Mouse (Mus musculus): ENCODE measurements around the gene Car3.

Car3 gene

DNA sequence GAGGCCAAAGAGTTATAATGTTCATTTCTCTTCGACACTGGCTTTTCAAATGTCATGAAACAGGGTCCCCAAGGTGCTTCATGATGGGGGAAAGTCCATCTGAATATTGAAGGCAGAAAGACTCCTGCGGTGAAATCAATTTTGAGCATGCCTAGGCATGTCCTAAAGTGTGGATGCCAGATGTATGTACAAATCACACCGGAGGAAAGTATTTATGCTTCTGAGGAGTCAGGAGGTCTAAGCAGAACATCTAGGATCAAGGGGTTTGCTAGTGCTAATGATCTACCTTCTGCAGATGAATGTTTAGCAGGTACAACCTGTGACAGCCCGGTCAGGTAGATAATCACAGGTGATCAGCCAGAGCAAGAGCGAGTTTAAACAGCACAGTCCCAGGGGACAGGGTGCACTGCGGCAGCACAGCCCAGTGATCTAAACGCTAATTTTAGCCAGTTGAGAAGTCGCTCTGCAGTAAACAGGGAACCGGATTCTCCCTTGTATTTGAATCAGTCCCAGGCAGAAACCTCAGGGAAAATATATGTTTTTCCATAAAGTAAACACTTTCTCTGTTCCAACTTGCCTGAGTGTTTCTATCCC lies 13.1 kb downstream of the Car3 start:
- DNase-seq (ENCODE audit: low read depth): no peak

DNA sequence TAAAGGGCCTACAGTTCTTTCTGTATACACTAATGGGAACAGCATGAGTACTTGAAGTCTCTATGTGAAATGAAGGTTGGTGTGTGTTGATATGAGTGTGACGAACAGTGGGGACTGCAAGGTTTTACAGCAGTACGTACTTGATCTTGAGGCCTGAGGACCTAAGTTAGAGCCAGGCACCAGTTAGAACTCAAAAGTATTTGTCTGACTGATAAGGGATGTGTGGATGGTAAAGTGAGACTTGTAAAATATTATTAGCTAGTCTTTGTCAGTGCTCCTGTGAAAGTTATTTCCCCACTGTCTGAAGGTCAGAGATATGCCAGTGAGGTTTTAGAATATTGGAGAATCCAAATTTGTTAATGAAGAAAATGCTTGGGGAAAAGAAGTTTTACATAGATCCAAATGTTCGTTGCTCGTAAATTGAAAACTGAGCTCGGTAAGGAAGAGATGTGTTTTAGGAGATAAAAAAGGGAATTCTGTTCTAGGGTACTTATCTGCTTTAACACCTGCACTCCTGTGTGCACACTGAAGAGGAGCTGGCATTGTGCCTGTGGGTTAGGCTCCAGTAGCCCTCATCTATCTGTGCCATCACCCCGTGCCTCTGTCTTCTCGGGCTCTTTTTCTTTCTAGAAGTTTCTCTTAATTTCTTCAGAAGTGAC lies 14.1 kb downstream of the Car3 start:
- no peak for DNase-seq (ENCODE audit: low read depth)

DNA sequence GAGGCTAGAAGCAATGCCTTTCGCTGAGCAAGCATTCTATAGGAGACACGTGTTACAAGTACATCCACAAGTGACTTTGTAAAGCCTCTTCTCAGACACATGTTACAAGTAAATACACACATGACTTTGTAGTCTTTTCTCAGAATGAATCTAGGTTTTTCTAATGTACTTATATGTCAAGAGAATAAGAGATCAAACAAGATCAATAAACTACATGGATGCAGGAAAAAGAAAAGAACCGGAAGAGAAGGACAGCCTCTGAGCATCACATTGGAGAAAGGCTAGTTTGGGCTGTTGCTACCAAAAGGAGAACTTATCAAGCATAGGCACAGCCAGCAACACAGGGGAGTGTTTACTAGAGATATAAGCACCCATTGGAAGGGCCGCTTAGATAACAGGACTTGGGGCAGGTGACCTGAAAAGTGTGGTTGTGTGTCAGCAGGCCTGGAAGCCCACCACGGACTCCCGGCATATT lies 15.5 kb downstream of the Car3 start:
- DNase-seq (ENCODE audit: low read depth): no peak

DNA sequence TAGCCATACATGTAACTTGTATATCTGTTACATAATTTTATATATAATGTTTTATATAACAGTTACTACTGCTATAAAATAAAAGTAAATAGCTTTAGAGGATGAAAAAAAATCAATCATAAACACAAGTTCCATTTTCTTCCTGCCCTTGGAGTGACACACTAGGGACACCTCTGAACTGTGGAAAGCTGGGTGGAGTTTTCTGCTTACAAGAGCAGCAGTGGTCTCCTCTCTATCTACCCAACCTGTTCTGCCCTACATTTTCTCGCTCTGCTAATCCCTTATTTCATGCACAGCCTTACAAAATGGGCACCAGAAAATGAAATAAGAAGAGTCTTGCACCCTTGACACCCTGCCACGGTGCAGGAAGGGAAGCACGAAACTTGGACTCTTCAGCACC lies 16.0 kb downstream of the Car3 start:
- no peak for DNase-seq (ENCODE audit: low read depth)

DNA sequence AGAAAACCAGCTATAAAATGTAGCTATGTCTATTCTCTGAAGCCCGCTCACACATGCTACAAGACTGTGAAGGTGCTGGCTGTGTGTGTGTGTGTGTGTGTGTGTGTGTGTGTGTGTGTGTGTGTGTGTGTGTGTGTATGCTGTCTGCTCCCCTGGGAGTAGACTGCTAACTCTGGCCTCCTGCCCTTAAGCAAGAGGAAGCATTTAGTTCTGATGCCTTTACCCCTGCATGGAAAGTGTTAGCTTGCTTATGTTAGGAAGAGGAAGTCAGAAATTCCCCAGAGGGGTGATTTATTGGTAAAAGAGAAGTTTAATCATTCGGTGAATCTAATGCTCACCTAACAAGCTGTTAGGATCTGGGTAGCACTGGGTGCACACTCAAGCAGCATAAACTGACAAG lies 17.0 kb downstream of the Car3 start:
- DNase-seq (ENCODE audit: low read depth): no peak

DNA sequence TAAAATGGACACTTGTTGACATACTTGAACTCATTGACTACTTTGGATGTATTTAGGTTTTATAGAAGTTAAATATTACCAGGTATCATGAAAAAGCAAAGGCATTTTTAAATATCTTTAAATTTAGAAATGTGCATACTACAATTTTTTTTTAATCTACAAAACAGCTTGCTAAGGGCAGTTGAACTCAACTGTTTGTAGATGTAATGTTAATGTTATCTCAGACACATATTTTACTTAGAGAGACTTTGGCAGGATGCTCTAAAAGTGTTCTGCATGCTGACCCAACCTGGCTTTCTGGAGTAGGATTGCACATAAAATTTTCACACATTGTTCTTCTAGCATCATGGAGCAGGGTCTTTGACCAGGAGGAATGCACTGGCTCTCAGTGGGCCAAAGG lies 18.7 kb downstream of the Car3 start:
- no peak for DNase-seq (ENCODE audit: low read depth)

DNA sequence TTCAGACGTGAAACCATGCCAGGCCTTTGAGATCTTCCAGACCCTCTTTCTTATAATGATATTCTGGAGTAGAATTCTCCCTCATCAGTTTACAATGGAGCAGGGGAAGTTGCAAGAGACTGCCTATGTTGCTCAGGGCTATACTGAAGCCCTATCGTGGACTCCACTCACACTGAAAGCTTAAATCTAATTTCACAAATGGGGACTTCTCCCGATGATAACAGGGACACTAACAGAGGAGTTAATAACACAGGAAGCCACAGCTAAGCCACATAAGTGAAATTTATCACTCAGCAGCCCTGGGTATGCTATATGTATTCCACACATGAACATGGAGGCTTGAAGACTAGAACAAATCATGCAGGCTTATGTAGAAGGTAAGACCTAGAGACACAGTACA lies 19.4 kb downstream of the Car3 start:
- no peak for DNase-seq (ENCODE audit: low read depth)

DNA sequence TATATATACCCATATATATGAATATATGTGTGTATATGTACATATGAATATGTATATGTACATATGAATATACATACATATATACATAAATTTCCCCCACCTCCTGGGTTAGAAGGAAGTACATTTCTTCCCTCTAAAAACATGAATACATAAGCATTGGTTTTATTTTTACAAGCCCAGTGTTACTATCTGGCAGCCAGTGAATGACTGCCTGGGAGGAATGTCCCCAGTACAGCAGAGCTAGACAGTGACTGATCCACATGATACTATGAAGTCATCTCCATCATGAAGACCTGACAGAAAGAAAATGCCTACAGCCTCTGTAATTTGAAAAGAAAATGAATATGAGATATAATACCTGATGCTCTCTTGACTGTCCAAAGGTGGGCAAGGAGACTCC lies 21.5 kb downstream of the Car3 start:
- no peak for DNase-seq (ENCODE audit: low read depth)

DNA sequence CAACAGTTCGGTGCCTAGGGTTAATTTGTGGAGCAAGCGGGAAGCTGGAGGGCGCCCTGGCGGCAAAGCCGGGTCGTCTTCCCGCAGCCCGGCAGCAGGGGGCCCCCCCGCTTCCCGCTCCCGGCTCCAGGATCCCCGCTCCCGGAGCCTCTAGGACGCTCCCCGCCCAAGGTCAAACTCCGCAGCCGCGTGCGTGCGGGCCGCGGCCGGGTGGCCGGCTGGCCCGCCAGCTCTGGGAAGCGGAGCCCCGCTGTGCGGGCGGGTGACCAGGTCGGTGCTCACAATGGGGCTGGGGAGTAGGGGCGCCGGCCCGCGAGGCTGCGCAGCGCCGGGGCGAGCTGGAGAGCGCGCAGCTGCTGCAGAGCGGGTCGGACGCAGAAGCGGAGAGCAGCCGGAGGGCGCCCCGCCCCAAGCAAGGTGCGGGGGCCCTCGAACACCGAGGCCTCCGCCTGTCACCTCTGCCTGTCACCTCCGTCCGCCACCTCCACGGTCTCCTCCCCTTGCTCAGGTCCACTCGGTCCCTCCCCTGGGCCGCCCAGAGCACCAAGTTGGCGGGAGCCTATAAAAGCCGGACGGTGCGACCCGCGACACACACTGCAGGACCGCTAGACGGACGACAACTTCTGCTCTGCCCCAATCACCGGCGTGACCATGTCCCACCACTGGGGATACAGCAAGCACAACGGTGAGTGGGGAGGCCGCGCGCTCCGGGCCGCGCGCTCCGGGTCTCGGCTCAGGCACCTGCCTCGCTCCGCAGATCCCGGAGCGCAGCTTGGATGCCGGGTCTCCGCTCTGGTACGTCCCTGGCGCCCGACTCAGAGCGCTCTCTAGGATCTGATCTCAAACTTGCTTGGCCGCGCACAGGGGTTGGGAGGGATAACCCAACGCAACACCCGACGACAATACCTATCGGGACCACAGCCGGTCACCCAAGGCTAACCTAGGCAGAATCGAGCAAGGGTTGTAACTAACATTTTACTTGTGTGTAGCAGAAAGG lies 23.1 kb downstream of the Car3 start, which contains the start of gene Car2:
Car2 (plus strand) TSS at position 172 of the 997 bp plus-strand sequence.
- DNase-seq (ENCODE audit: low read depth): peak; percentile 23

DNA sequence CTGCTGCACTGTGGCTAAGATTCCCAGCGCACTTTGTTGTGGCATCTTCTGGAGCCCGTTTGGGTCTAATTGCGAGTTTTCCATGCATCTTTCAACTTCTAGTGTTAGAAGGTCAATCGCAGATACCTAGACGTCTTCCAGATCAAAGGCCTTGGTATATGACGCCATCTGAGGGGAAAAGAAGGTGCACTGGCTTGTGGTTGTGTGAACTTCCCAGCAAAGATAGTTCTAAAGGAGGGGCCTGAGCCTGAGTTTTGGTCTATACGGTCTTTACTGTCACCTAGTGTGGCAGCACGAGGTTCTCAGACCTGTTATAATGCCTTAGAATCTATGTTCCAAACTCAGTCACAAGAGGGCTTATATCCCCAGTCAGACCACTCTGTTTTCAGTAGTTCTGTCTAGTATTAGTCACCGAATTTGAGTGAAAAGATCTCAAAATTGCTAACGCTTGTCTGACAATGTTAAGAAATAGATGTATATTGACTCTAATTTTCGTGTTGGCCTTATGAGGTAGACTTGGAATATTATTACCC lies 23.9 kb downstream of the Car3 start:
- peak; percentile 20 for DNase-seq (ENCODE audit: low read depth)

DNA sequence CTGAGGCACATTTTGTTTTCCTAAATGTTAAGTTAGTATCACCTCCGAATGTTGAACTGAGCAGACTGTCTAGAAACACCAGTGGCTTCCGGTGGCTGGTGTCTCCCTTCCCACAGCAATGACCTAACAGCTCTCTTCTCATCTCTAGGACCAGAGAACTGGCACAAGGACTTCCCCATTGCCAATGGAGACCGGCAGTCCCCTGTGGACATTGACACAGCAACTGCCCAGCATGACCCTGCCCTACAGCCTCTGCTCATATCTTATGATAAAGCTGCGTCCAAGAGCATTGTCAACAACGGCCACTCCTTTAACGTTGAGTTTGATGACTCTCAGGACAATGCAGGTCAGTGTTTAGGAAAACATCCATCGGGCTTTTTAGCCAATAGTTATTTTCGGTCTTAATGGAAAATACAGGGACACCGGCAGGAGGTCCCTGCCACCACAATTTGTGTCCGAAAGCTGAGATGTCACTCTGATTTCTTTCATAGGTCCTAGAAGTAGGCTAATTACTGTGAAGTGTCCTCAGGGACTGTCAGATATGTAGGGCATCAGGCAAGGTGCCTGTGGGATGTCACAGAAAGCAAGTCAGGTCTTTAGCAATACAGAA lies 24.5 kb downstream of the Car3 start:
- DNase-seq (ENCODE audit: low read depth): no peak

DNA sequence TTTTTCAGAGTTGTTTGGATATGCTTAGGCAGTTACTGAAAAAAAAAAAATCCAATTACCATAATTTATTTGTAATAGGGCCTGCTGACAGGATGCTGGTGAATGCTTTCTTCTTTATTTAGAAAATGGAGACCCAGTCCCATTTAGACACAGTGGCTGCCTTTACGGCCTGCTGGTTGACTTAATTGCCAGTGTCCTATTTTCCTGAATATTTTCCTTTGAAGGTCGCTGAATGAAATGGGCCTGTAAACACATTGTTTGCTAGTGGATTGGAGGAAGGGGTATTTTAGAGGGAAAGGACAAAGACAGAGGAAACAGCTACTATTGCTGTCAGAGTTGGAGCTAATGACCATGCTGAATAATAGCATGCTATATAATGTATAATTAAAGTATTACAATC lies 25.2 kb downstream of the Car3 start:
- no peak for DNase-seq (ENCODE audit: low read depth)

DNA sequence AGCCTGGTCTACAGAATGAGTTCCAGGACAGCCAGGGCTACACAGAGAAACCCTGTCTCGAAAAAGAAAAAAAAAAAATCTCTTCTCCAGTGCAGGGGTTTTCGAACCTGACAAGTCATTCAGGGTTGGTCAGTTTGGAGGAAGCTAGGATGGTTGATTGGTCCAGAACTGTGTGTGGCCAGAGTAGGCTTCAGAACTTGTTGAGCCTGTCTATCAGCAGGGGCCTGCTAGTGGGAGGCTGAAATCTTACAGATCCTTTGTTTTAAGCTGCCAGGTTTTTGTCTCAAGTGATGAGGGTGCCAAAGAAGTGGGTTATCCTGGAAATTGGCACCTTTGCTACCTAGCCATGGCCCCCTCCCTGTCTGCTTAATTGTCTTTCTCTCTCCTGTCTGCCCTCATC lies 25.8 kb downstream of the Car3 start:
- no peak for DNase-seq (ENCODE audit: low read depth)

DNA sequence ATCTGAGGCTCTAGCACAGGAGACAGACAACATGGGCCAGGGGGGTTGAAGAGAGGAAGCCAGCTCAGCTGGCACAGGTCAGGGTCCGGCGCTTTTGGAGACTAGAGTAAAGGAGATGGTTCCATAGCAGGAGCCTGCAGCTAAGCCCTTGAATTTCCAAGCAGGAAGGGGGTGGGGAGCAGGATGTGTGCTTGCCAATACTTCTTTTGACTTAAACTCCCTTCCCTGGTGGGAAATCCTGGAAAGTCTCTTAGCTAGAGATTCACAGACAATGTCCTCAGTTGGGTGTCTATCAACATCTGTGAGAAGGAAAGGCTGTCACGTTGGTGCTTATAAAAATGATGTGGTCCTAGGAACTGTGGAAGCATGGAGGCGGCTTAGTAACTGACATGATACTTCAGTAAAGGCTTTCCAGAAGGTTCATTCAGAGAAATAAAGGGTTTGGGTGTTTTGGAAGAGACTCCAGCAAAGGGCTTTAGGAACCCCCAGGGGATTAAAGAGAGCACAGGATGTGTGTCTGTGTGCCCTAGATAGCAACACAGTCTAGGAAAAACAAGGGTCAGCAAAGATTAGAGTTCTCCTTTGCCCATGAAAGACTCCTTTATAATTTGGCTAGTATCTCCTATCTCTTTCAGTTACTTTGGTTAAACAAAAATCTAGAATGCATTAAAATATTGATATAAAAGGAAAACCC lies 26.6 kb downstream of the Car3 start:
- no peak for DNase-seq (ENCODE audit: low read depth)

DNA sequence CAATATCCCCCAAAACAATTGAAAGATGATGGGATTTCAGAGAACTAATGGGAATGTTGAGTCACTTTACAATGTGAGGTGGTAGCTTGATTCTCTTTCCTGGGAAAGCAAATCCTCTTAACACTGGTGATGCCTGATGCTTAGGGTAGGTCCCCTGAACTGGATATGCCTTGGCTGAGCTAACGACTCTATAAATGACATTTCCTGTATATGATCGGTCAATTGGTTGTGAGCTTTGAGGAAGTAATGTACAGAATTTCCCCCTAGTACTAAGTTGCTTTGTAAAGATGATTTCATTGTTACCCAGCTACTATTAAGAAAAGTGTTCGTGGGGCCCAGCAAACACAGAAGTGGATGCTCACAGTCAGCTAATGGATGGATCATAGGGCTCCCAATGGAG lies 29.7 kb downstream of the Car3 start:
- no peak for DNase-seq (ENCODE audit: low read depth)

DNA sequence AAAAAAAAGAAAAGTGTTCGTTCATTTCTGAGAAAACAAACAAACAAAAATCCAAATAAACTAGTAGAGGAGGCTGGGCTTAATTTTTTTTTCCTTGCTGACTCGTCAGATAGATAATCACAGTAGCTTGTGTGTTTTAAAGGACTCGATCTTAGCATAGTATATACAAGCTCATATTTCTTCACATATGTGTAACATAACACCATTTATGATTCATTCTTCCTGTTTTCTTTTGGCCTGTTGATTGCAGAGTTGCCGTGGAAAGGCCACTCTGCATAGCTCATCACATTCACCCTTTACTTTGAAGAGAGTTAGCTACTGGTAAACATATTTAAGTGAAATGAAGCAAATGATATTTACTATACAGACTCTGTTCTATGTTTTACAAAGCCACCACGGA lies 30.4 kb downstream of the Car3 start:
- DNase-seq (ENCODE audit: low read depth): no peak

DNA sequence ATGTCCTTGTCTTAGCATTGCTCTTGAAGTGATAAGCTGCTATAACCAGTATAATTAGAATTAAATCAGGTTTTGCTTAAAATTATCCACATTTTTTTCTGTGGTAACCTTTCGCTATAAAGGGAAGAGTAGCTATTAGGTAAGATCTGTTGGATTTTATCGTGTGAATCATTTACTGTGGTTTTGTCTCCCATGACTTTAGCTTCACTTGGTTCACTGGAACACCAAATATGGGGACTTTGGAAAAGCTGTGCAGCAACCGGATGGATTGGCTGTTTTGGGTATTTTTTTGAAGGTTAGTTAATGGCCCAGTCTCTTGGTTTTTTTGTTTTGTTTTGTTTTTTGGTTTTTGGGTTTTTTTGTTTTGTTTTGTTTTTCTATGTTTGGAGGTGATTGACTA lies 32.0 kb downstream of the Car3 start:
- DNase-seq (ENCODE audit: low read depth): no peak

DNA sequence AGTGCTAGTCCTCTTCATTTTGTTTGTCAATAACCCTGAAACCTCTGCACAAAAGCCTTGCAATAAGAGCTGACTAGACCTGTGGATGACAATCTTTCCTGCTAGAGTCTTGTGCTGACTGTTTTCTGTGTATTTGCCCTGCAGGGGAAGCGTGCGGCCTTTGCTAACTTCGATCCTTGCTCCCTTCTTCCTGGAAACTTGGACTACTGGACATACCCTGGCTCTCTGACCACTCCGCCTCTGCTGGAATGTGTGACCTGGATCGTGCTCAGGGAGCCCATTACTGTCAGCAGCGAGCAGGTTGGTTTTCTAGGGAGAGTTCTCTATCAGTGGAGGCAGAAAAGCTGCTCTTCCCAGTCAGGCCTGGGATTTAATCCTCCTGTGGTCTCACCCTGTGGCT lies 34.5 kb downstream of the Car3 start:
- no peak for DNase-seq (ENCODE audit: low read depth)

DNA sequence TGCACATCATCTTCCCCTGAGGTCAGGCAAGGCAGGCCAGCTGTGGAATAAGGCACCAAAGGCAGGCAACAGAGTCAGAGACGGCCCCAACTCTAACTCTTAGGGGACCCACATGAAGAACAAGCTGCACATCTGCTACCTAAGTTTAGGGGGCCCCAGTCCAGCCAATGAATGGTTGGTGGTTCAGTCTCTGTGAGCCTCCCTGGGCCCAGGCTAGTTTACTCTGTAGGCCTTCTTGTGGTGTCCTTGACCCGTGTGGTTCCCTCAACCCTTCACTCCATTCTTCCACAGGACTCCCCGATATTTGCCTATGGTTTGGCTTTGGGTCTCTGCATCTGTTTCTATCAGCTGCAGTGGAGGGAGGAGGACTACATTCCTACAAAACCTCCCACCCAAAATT lies 40.1 kb downstream of the Car3 start:
- no peak for DNase-seq (ENCODE audit: low read depth)

DNA sequence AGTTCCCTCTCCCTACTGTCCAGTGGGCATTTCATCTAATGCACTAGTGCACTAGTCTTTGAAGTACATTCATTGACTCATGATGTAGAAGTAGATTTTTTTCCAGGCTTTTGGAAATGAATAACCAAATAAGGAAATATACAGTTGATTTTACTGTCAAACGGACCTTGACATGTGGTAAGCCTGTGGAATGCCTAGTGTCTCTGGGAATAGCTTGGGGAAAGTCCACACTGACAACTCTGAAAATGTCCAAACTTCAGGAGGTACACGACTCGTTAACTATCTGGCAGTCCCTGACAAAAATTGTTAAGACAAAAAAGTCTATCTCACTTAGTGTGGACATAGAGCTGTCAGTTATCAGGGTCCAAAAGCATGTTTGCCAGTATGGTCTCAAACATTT lies 40.9 kb downstream of the Car3 start:
- DNase-seq (ENCODE audit: low read depth): no peak

DNA sequence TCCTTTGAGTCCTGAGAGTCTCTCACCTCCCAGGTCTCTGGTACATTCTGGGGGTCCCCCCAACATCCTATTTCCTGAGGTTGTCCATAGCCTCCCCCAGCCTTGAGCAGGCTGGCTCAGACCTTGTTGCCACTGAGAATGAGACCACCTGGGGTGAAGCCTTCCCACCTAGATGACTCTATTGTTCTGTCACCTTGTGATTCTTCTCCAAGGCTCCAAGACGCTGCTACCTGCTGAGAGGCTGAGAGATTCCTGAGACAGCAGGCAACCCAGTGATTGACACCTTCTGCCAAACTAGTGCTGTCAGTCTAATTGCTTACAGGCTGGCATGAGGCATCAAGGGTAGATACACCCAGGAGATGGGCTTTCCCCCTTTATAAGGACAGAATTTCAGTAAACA lies 44.0 kb downstream of the Car3 start:
- DNase-seq (ENCODE audit: low read depth): no peak

All from induced T-regulatory cell, adult 2 months (primary cell).